Mouse (Mus musculus) embryonic facial prominence, embryonic 11.5 days (tissue): Measurements from ENCODE around the gene Kif5a. TPM values are rescaled to one million over a fixed set of nuclear protein-coding genes. Genes with fewer than 3 reads are reported as not detected.

ENCODE experiments used
- ATAC-seq: fragments of 200-750 bp; cut with Nextera tagmentation; replicated peaks from 2 replicates; pipeline ENCODE4 v1.8.0; 2017; ENCODE audit warnings: low read depth; ENCODE audit not compliant: insufficient number of reproducible peaks, low FRiP score, low TSS enrichment
- DNase-seq: peaks from one replicate; pipeline ENCODE4 v3.0.0-alpha.2; 2015; ENCODE audit warnings: low spot score
- H3K27ac ChIP-seq: fragments of 300-500 bp; sonication (generic); replicated peaks from 2 replicates; pipeline ENCODE4 v1.5.1; 2014; ENCODE audit warnings: mild to moderate bottlenecking, low read depth, low read length, control low read depth
- H3K27me3 ChIP-seq: fragments of 300-500 bp; sonication (generic); 2 replicates; pipeline ENCODE4 v1.6.1; 2014; ENCODE audit warnings: mild to moderate bottlenecking, low read length, moderate library complexity, mixed read lengths; ENCODE audit not compliant: control insufficient read depth, insufficient read depth
- H3K36me3 ChIP-seq: fragments of 300-500 bp; sonication (generic); replicated peaks from 2 replicates; pipeline ENCODE4 v1.6.1; 2014; ENCODE audit warnings: low read depth, mild to moderate bottlenecking, low read length, moderate library complexity, mixed read lengths; ENCODE audit not compliant: control insufficient read depth, insufficient read depth
- H3K4me1 ChIP-seq: fragments of 300-500 bp; sonication (generic); 2 replicates; pipeline ENCODE4 v1.6.1; 2014; ENCODE audit warnings: low read length, mixed read lengths; ENCODE audit not compliant: control insufficient read depth, insufficient read depth
- H3K4me2 ChIP-seq: fragments of 300-500 bp; sonication (generic); 2 replicates; pipeline ENCODE4 v1.6.1; 2014; ENCODE audit warnings: low read depth, mild to moderate bottlenecking, control low read depth, low read length, moderate library complexity
- H3K4me3 ChIP-seq: fragments of 300-500 bp; sonication (generic); 2 replicates; pipeline ENCODE4 v1.5.1; 2014; ENCODE audit warnings: low read depth, low read length, control low read depth
- H3K9ac ChIP-seq: fragments of 300-500 bp; sonication (generic); replicated peaks from 2 replicates; pipeline ENCODE4 v1.6.1; 2014; ENCODE audit warnings: mild to moderate bottlenecking, control low read depth, low read length
- H3K9me3 ChIP-seq: fragments of 300-500 bp; sonication (generic); replicated peaks from 2 replicates; pipeline ENCODE4 v1.6.1; 2016; ENCODE audit warnings: mild to moderate bottlenecking, low read length, inconsistent platforms, mixed read lengths; ENCODE audit not compliant: control insufficient read depth
- WGBS: fragments of 180-500 bp; shearing (Covaris S2); extraction: QIAGEN DNeasy Blood & Tissue Kit; methylation state at CpG from one replicate; pipeline ENCODE4 v1.1.7; 2014; 5-methylcytosine and 5-hydroxymethylcytosine counted together
- polyA plus RNA-seq: library from polyadenylated mRNA; unstranded; fragments of >200 nt; fragmentation: Nextera tagmentation; extraction: Ambion mirVana; gene quantifications from 2 replicates; pipeline ENCODE4 v1.2.1, GENCODE M21; 2014

Kif5a gene
- polyA plus RNA-seq, 1 experiment from 2014 or later = 10.4 TPM

DNA sequence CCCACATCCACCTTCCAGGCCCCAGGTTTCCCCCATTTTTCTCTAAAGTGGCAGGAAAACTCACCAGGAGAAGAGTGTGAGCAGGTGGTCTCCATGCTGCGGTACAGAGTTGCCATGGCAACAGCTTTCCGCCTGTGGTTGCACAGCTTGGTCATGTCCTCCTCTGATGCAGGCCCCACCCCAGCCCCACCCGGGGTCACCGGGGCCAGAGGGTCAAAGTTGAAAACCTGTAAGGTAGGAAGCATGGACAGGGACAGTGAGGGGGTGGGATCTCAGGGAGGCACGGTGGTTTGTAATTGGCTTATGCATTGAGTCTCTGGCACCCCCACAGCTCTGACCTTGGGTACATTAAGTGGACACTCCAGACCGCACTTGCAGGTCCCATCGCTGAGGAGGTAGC lies 23.6 kb upstream of the Kif5a start:
- 61% methylated on average over 7 of the region's 7 CpGs for WGBS
- peaks cover 13% of the 10 kb centered on the region for H3K36me3 ChIP-seq
- H3K9me3 ChIP-seq = no peaks in the 10 kb centered on the region
- H3K4me2 ChIP-seq = peak overlapping the region; percentile 0; the same call in 1 of the 2 replicates
- no peak overlapping the region for H3K27ac ChIP-seq
- no peak overlapping the region for H3K4me3 ChIP-seq
- H3K9ac ChIP-seq = no peak overlapping the region
- peaks cover 5% of the 10 kb centered on the region for H3K4me1 ChIP-seq
- no peaks in the 10 kb centered on the region for H3K27me3 ChIP-seq
- no peak for DNase-seq
- ATAC-seq = no peak

DNA sequence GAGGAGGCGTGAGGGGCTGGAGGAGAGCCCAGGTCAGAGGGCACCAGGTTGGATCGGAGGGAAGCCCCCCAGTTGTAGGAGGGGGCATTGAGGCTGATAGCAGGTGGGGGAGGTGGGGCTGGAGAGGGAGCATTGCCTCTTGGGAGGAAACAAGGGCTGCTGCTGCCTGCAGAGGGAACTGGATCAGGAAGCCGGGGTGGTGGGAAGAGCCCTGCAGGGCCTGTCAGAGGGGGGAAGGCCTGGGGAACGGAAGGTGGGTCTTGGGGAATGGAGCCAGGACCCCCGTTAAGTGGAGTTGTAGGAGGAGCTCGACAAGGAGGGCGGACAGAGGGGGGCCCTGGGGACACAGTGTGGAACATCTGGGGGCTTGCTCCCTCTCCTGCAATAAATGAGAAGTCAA lies 23.0 kb upstream of the Kif5a start:
- Histone ChIP-seq H3K4me3 (no peak overlapping the region), H3K9ac (no peak overlapping the region), H3K4me2 (no peak overlapping the region), H3K27ac (no peak overlapping the region), H3K36me3 (peaks cover 17% of the 10 kb centered on the region), H3K9me3 (no peaks in the 10 kb centered on the region), H3K4me1 (peaks cover 5% of the 10 kb centered on the region), H3K27me3 (no peaks in the 10 kb centered on the region)
- WGBS = 80% methylated on average over 7 of the region's 7 CpGs
- DNase-seq = no peak
- ATAC-seq = no peak

DNA sequence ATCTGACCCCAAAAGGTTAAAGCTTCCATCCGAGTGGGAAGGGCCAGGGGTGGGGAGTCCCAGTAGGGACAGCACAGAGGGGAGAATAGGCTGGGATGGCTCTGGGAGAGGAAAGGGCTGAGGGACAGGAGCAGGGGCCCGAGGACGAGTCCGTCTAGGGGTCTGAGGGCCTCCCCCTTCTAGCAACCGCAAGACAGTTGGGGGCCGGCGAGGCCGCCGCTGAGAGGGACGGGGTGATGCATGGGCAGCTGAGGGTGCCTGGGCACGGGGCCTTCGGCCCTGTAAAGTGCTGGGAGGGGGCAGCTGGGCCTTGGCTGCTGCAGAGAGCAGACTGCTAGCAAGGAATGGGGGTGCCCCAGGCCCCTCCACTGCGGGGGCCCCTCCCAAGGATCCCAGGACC lies 22.5 kb upstream of the Kif5a start:
- Histone ChIP-seq H3K9me3 (no peaks in the 10 kb centered on the region), H3K4me3 (no peak overlapping the region), H3K4me2 (no peak overlapping the region), H3K27me3 (no peaks in the 10 kb centered on the region), H3K9ac (peak overlapping the region; percentile 28), H3K27ac (no peak overlapping the region), H3K36me3 (peaks cover 17% of the 10 kb centered on the region), H3K4me1 (peaks cover 5% of the 10 kb centered on the region)
- WGBS = 70% methylated on average over 11 of the region's 13 CpGs
- DNase-seq (no peak), ATAC-seq (no peak)

DNA sequence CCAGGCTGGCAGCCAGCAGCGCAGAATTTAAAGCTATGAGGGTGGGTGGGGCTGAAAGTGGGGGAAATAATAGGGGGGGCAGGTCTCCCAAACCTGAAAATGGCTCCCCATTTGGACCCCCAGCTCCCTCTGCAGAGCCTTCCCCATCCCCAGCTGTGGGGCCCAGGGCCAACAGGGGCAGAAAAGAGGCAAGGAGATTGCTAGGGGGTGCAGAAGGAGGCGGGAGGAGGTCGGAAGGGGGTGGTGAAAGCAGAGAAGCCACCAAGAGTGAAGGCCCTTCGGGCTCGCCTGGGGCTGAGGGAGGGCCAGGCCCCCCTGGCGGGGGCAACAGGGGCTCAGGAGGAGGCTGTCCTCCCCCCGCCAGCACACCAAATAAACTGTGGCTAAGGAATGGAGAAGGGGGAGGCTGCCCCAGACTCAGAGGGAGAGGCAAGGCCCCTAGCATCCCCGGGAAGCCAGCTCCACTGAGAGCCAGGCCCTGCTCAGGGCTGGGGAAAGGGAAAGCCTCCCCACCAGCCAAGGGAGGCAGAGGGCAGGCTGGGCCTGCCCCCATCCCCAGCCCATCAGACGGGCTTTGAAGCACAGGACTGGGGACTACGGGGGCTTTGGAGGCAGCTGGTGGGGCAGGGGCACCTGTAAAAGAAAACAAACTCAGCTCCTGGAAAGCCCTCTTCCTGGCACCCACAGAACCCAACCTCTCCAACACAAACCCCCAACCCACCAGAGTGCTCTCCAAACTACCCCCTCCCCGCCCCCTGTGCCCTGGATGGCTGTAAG lies 21.8 kb upstream of the Kif5a start:
- Histone ChIP-seq H3K9me3 (no peaks in the 10 kb centered on the region), H3K4me2 (no peak overlapping the region), H3K4me1 (peaks cover 5% of the 10 kb centered on the region), H3K4me3 (no peak overlapping the region), H3K27ac (no peak overlapping the region), H3K9ac (peak overlapping the region; percentile 28; the same call in 1 of the 2 replicates), H3K27me3 (no peaks in the 10 kb centered on the region), H3K36me3 (peaks cover 17% of the 10 kb centered on the region)
- 73% methylated on average over 11 of the region's 11 CpGs for WGBS
- ATAC-seq (no peak), DNase-seq (no peak)

DNA sequence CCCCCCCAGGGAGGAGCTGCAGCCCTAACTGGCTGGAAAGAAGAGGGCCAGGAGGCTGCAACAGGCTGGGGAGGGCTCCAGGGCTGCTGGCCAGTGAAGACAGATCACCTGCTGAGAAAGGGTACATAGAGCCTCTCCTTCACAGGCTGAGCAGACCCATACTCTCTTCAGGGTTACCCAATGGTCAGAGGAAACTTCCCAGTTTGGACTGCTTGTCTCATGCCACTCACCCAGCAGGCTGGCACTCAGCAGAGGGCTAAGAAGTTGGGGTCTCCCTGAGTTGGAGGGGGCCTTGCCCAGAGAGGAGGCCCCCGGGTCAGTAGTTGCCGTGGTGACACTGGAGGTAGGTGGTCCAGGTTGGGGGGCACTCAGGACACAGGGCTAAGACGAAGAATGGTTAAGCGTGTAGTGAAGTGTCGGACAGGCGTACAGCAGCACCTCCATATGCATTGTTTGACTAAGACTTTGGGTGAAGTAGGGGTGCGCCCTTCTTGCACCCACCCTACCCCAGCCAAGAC lies 21.0 kb upstream of the Kif5a start:
- no peaks in the 10 kb centered on the region for H3K27me3 ChIP-seq
- DNase-seq (no peak), ATAC-seq (no peak)
- H3K4me3 ChIP-seq = no peak overlapping the region
- H3K9ac ChIP-seq = no peak overlapping the region
- WGBS = 96% methylated on average over 7 of the region's 7 CpGs
- peaks cover 5% of the 10 kb centered on the region for H3K4me1 ChIP-seq
- H3K27ac ChIP-seq = no peak overlapping the region
- no peaks in the 10 kb centered on the region for H3K9me3 ChIP-seq
- peaks cover 19% of the 10 kb centered on the region for H3K36me3 ChIP-seq
- no peak overlapping the region for H3K4me2 ChIP-seq

DNA sequence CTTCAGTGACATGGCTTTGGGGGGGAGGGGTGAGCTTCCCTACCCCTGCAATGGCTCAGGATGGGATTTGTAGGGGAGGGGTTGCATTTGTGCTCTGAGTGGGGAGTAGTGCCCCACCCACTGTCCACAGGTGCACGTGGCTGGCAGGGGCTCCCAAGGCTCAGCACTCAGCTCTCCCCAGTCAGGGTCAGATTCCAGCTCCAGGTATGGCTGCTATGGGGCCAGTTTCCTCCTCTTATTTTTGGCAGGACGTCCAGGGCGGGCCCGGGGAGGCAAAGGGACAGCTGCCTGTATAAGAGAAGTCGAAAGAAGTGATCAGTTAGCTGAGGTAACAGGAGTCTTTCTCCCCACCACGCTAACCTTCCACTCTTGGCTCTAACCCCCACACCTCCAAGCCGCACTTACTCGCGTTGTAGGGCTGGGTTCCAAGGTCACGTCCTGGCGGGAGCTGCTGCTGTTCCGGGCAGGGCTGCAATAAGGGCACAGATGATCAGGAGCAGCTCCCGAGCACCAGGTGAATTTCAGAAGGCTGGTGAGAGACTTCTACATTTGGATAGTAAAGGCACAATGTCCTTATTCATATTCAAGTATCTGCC lies 19.6 kb upstream of the Kif5a start:
- Histone ChIP-seq H3K9me3 (no peaks in the 10 kb centered on the region), H3K9ac (no peak overlapping the region), H3K4me3 (no peak overlapping the region), H3K27me3 (no peaks in the 10 kb centered on the region), H3K4me1 (peaks cover 3% of the 10 kb centered on the region), H3K36me3 (peaks cover 25% of the 10 kb centered on the region), H3K4me2 (no peak overlapping the region), H3K27ac (no peak overlapping the region)
- WGBS = 82% methylated on average over 13 of the region's 13 CpGs
- DNase-seq (no peak), ATAC-seq (no peak)

DNA sequence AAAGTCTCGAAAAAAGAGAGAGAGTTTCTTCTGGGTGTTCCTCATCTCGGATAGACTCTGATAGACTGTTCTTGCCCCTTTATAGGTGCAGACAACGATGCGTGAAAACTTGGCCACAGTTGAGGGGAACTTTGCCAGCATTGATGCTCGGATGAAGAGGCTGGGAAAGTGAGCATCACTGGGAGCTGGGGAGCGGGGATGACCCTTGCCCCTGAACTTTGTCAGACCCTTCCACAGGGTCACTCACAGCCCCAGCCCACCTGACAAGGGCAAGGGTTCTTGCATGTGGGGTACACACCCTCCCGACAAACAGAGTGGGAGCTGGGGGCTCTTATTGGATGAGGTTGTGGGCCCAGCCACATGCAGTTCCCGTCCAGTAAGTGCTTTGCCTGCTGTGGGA lies 18.2 kb upstream of the Kif5a start:
- DNase-seq = no peak
- no peak for ATAC-seq
- no peak overlapping the region for H3K4me2 ChIP-seq
- H3K4me1 ChIP-seq = no peaks in the 10 kb centered on the region
- 89% methylated on average over 8 of the region's 8 CpGs for WGBS
- peaks cover 36% of the 10 kb centered on the region for H3K36me3 ChIP-seq
- H3K9me3 ChIP-seq = no peaks in the 10 kb centered on the region
- H3K4me3 ChIP-seq = no peak overlapping the region
- no peak overlapping the region for H3K9ac ChIP-seq
- H3K27me3 ChIP-seq = no peaks in the 10 kb centered on the region
- H3K27ac ChIP-seq = no peak overlapping the region

DNA sequence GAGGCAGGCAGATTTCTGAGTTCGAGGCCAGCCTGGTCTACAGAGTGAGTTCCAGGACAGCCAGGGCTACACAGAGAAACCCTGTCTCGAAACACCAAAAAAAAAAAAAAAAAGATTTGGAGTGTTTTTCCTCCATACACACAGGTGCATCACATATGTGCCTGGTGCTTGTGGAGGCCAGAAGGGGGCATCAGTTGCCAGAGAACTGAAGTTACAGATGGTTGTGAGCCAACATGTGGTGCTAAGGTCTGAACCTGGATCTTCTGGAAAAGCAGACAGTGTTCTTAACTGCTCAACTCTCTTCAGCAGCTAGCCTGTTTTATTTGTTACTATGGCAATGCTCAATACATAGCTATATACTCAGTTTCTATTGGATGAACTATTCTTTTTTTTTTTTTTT lies 16.6 kb upstream of the Kif5a start:
- Histone ChIP-seq H3K4me1 (no peaks in the 10 kb centered on the region), H3K4me2 (no peak overlapping the region), H3K9me3 (no peaks in the 10 kb centered on the region), H3K27me3 (no peaks in the 10 kb centered on the region), H3K9ac (no peak overlapping the region), H3K4me3 (no peak overlapping the region), H3K27ac (no peak overlapping the region), H3K36me3 (peaks cover 29% of the 10 kb centered on the region)
- ATAC-seq (no peak), DNase-seq (no peak)
- 93% methylated on average over 2 of the region's 2 CpGs for WGBS
